Mouse (Mus musculus) ES-E14 (cell line): Measurements from ENCODE around the gene 4930519P11Rik.

ENCODE experiments used
- CHD2 ChIP-seq: IDR thresholded peaks from 2 replicates; pipeline ENCODE4 v1.6.1; 2014; ENCODE audit warnings: mild to moderate bottlenecking, low read depth, low read length, inconsistent platforms
- HCFC1 ChIP-seq: IDR thresholded peaks from 2 replicates; pipeline ENCODE4 v1.6.1; 2012; ENCODE audit warnings: low read length, inconsistent platforms, borderline replicate concordance; ENCODE audit not compliant: insufficient read depth
- MAFK ChIP-seq: IDR thresholded peaks from 2 replicates; pipeline ENCODE4 v1.6.1; 2014; ENCODE audit warnings: mild to moderate bottlenecking, low read depth, low read length, inconsistent platforms; ENCODE audit not compliant: insufficient read depth
- ZC3H11A ChIP-seq: IDR thresholded peaks from 2 replicates; pipeline ENCODE4 v1.6.1; 2012; ENCODE audit warnings: low read depth, mild to moderate bottlenecking, inconsistent platforms, low read length, borderline replicate concordance
- ZNF384 ChIP-seq: IDR thresholded peaks from 2 replicates; pipeline ENCODE4 v1.6.1; 2012; ENCODE audit warnings: low read depth, low read length, inconsistent platforms

- TF ChIP-seq ZNF384, result no peak
- no peak for TF ChIP-seq CHD2
- TF ChIP-seq HCFC1, result no peak
- no peak for TF ChIP-seq MAFK
- TF ChIP-seq ZC3H11A, result no peak
Measured at GRCm38 (mm10) chr2:154571266-154571665, 42.0 kb downstream of the 4930519P11Rik start.
